Mouse (Mus musculus) embryonic facial prominence, embryonic 13.5 days (tissue): ENCODE measurements at regions not wholly inside any gene's neighbourhood (a gene's known extent, or its start where the extent isn't known, plus 50 kb on each side); places are given as distances from the start of the nearest gene placed in this dataset.
A peak's percentile ranks its signal among the peaks of the same experiment; 100 is the strongest.
"Not testable (repeated sequence)": the region's sequence is repeated elsewhere in the genome, so short reads cannot be mapped to it uniquely, and the experiment has no call there.

Experiments used
- ATAC-seq: fragments of 200-750 bp; cut with Nextera tagmentation; 2 replicates; pipeline ENCODE4 v1.8.0; 2017; ENCODE audit warnings: low read depth; ENCODE audit not compliant: insufficient number of reproducible peaks, insufficient read depth, low FRiP score, low TSS enrichment
- H3K27ac ChIP-seq: fragments of 300-500 bp; sonication (generic); 2 replicates; pipeline ENCODE4 v1.5.1; 2015; ENCODE audit warnings: moderate library complexity, mild to moderate bottlenecking, inconsistent platforms
- H3K27me3 ChIP-seq: fragments of 300-500 bp; sonication (generic); 2 replicates; pipeline ENCODE4 v1.6.1; 2015; ENCODE audit warnings: mild to moderate bottlenecking, inconsistent platforms
- H3K36me3 ChIP-seq: fragments of 300-500 bp; sonication (generic); 2 replicates; pipeline ENCODE4 v1.6.1; 2015; ENCODE audit warnings: mild to moderate bottlenecking, inconsistent platforms
- H3K4me1 ChIP-seq: fragments of 300-500 bp; sonication (generic); 2 replicates; pipeline ENCODE4 v1.6.1; 2015; ENCODE audit warnings: inconsistent platforms
- H3K4me2 ChIP-seq: fragments of 300-500 bp; sonication (generic); 2 replicates; pipeline ENCODE4 v1.6.1; 2015; ENCODE audit warnings: moderate library complexity, mild to moderate bottlenecking, inconsistent platforms
- H3K4me3 ChIP-seq: fragments of 300-500 bp; sonication (generic); 2 replicates; pipeline ENCODE4 v1.5.1; 2015; ENCODE audit warnings: mild to moderate bottlenecking, inconsistent platforms
- H3K9ac ChIP-seq: fragments of 300-500 bp; sonication (generic); 2 replicates; pipeline ENCODE4 v1.6.1; 2015; ENCODE audit warnings: mild to moderate bottlenecking, inconsistent platforms
- H3K9me3 ChIP-seq: fragments of 300-500 bp; sonication (generic); 2 replicates; pipeline ENCODE4 v1.6.1; 2016; ENCODE audit warnings: inconsistent platforms
- WGBS: fragments of 180-500 bp; shearing (Covaris S2); methylation state at CpG from one replicate; pipeline ENCODE4 v1.1.7; 2015; ENCODE audit warnings: mixed read lengths; 5-methylcytosine and 5-hydroxymethylcytosine counted together

GRCm38 (mm10) chr3:98968811-98969210, 75.8 kb upstream of the Hao2 start:
- Histone ChIP-seq H3K9me3 (0 out of 2 replicates have a peak, but pooled peaks cover 6% of the 10 kb centered on the region), H3K27me3 (no peaks in the 10 kb centered on the region), H3K27ac (no peak overlapping the region; the same call in 1 of the 2 replicates), H3K4me2 (no peak overlapping the region), H3K36me3 (no peaks in the 10 kb centered on the region), H3K9ac (no peak overlapping the region), H3K4me3 (no peak overlapping the region), H3K4me1 (peaks cover 6% of the 10 kb centered on the region)
- 9% methylated on average over 4 of the region's 4 CpGs for WGBS
- no peak for ATAC-seq

DNA sequence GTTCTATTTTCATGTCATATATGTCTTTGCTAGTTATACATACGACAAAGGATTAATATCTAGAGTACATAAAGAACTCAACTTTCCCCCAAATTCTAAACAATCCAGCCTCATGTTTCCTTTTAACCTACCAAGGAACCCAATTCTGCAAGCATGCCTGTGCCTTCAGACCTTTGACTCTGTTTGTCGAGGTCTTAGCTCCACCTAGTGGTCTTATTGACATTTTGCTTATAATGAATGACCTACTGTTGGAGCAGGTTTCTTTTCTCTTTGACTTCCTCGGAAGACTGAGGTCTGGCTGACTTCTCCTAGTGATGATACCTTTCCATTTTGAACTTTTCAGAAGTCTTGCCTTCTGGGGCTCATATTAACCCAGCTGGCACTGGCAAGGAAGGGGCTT, 82.7 kb upstream of the Hao2 start:
- Histone ChIP-seq H3K9me3 (no peaks in the 10 kb centered on the region), H3K27me3 (no peaks in the 10 kb centered on the region), H3K27ac (no peak overlapping the region), H3K36me3 (no peaks in the 10 kb centered on the region), H3K4me1 (no peaks in the 10 kb centered on the region), H3K9ac (no peak overlapping the region), H3K4me3 (no peak overlapping the region), H3K4me2 (no peak overlapping the region)
- ATAC-seq: no peak
- 6% methylated on average over 3 of the region's 3 CpGs for WGBS

DNA sequence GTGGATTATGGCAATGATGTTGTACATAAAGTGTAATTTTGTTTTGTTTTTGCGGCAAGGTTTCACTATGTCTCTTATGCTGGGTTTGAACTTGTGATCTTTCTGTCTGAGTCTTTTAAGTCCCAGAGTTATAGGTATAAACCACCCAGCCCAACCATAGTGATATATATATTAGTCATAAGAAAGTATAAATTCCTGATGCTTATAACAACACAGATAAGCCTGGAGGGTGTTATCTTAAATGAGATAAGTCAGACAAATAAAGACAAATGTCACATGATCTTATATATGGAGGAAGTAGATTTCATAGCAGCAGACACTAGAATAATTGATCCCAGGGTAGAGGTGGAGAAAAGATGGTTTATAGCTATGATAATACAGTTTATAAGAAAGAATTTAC, 89.7 kb upstream of the Hao2 start:
- 93% methylated on average over 1 of the region's 1 CpGs for WGBS
- Histone ChIP-seq H3K9ac (no peak overlapping the region), H3K4me1 (no peaks in the 10 kb centered on the region), H3K27ac (no peak overlapping the region), H3K4me2 (no peak overlapping the region), H3K4me3 (no peak overlapping the region), H3K27me3 (no peaks in the 10 kb centered on the region), H3K36me3 (no peaks in the 10 kb centered on the region), H3K9me3 (no peaks in the 10 kb centered on the region)
- no peak for ATAC-seq

DNA sequence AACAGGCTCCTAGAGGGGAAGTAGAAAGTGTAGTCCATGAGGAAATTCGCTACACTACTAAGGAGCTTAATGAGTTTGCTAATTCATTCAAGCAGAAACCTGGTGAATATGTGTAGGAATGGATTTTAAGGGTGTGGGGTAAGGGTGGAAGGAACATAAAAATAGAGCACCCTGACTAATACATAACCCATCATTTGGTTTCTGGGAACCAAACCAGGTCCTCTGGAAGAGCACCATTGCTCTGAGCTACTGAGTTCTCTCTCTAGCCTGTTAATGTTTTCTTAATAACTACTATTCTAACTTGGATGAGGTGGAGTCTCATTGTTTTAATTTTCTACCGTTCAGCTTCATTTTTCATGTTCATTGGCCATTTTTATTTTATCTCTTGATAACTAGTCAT, 94.2 kb upstream of the Hao2 start:
- 73% methylated on average over 2 of the region's 2 CpGs for WGBS
- H3K9me3 ChIP-seq, H3K4me2 ChIP-seq, H3K36me3 ChIP-seq, H3K27me3 ChIP-seq, H3K9ac ChIP-seq, H3K27ac ChIP-seq, ATAC-seq, H3K4me3 ChIP-seq: not testable (repeated sequence)
- H3K4me1 ChIP-seq: peaks cover 17% of the 10 kb centered on the region

DNA sequence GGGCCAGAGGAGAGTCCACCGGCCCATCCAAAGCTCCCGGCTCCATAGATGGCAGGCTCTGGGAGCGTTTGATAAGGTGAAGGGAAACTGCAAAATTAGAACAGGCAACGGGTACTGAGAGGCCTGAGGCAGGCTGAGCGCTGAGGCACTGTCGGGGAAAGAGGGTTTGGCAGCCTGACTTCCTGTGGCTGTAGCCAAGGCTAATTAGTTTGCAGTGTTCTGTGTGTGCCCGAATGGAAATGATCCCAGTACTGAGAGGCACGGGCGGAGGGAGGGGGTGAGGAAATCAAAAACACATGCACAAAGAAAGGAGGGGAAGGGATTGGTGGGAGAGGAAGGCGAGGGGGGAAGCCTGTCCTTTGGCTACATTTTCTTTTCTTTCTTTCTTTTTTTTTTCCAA, 97.8 kb upstream of the Hao2 start:
- peak overlapping the region; percentile 86 for H3K27ac ChIP-seq
- peak overlapping the region; percentile 50 for H3K4me2 ChIP-seq
- H3K9ac ChIP-seq: no peak overlapping the region
- 9% methylated on average over 10 of the region's 10 CpGs for WGBS
- ATAC-seq: peak; percentile 89
- no peaks in the 10 kb centered on the region for H3K36me3 ChIP-seq
- H3K4me1 ChIP-seq: peaks cover 17% of the 10 kb centered on the region
- H3K4me3 ChIP-seq: 0 out of 2 replicates have a peak overlapping the region, but pooled peaks have one; percentile 12
- 0 out of 2 replicates have a peak, but pooled peaks cover 2% of the 10 kb centered on the region for H3K9me3 ChIP-seq
- H3K27me3 ChIP-seq: no peaks in the 10 kb centered on the region

DNA sequence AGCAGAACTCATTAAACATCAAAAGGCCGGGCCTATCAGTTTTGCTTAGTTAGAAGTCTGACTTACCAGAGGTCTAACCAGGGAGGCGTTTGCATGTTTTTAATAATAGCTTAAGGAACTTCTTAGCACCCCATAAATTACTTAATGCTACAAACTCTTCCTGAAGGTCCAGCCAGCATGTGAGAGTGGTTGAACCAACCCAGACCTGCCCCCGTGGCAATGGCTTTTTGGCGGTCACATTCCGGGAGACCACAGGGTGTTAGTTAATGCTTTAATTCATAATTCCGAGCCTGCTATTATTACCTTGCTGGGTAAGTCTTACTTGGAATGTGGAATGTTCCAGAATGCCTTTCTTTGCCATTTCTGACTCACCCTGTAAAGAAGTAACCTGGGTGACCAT, 98.2 kb upstream of the Hao2 start:
- WGBS: 26% methylated on average over 6 of the region's 6 CpGs
- peak overlapping the region; percentile 86; the same call in 1 of the 2 replicates for H3K27ac ChIP-seq
- no peak overlapping the region for H3K4me3 ChIP-seq
- no peaks in the 10 kb centered on the region for H3K27me3 ChIP-seq
- peaks cover 17% of the 10 kb centered on the region for H3K4me1 ChIP-seq
- 0 out of 2 replicates have a peak, but pooled peaks cover 5% of the 10 kb centered on the region for H3K9me3 ChIP-seq
- H3K9ac ChIP-seq: no peak overlapping the region
- peak overlapping the region; percentile 50 for H3K4me2 ChIP-seq
- ATAC-seq: no peak
- H3K36me3 ChIP-seq: no peaks in the 10 kb centered on the region

DNA sequence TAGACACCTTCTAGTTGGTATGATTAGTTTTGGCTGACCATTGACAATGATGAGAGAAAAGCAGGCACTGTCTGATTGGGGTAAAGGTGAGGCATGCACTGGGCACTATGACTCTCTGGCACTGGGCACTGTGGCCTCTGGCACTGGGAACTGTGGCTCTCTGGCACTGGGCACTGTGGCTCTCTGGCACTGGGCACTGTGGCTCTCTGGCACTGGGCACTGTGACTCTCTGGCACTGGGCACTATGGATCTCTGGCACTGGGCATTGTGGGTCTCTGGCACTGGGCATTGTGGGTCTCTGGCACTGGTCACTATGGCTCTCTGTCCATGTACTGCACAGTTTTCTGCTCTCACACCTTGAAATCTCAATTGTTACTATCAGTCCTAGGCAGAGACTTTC, 101.0 kb upstream of the Hao2 start:
- no peaks in the 10 kb centered on the region for H3K27me3 ChIP-seq
- no peaks in the 10 kb centered on the region for H3K36me3 ChIP-seq
- H3K9ac ChIP-seq: no peak overlapping the region
- H3K4me3 ChIP-seq: no peak overlapping the region
- no peak overlapping the region for H3K27ac ChIP-seq
- H3K9me3 ChIP-seq: 0 out of 2 replicates have a peak, but pooled peaks cover 5% of the 10 kb centered on the region
- peaks cover 17% of the 10 kb centered on the region for H3K4me1 ChIP-seq
- no peak overlapping the region for H3K4me2 ChIP-seq
- no peak for ATAC-seq

DNA sequence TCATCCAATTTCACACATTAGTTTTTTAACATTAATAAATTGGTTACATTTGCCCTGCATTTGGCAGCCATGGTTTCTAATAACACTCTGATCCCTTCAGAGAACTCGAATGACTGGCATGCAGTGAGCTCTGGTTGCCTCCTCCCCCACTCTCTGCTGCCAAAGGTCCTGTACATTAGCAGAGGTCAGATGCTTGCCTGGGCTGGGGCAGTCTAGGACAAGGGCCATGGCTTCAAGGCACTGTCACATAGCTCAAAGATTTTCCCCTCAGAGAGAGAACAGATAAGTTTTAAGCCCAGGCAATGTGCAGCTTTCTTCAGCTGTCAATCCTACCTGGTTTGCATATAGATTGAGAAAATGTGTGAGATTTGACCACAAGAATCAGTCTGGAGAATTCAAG, 110.2 kb upstream of the Wars2 start:
- ATAC-seq: no peak
- Histone ChIP-seq H3K4me3 (no peak overlapping the region), H3K27me3 (no peaks in the 10 kb centered on the region), H3K9ac (no peak overlapping the region), H3K9me3 (no peaks in the 10 kb centered on the region), H3K27ac (no peak overlapping the region), H3K4me2 (no peak overlapping the region), H3K36me3 (no peaks in the 10 kb centered on the region), H3K4me1 (peaks cover 10% of the 10 kb centered on the region)
- WGBS: 3% methylated on average over 1 of the region's 1 CpGs

- no peak for ATAC-seq
- H3K36me3 ChIP-seq: no peaks in the 10 kb centered on the region
- H3K27ac ChIP-seq: no peak overlapping the region
- 74% methylated on average over 6 of the region's 6 CpGs for WGBS
- H3K4me3 ChIP-seq: no peak overlapping the region
- no peaks in the 10 kb centered on the region for H3K9me3 ChIP-seq
- H3K27me3 ChIP-seq: no peaks in the 10 kb centered on the region
- peaks cover 3% of the 10 kb centered on the region for H3K4me1 ChIP-seq
- H3K9ac ChIP-seq: no peak overlapping the region
- no peak overlapping the region for H3K4me2 ChIP-seq
These were observed 94.7 kb upstream of the Wars2 start for GRCm38 (mm10) chr3:99046190-99046589.

DNA sequence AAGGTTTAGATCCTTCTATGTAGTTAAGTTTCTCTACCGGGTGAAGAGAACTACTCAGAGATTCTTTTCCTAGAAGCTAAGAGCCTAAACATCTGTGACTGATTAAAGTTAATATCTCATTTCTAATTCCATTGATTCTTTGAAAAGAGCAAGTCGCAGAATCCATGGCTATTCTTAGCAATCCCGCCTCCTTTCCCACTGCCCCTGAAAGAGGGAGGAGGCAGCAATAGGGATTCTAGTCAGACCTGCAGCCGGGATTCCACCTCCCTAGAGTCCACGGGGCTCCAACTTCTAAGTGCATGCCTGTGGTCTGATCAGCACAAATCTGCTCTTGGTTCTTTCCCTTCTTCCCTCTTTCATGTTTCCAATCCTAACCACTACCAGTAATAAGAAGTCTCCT, 93.7 kb upstream of the Wars2 start:
- 28% methylated on average over 5 of the region's 5 CpGs for WGBS
- Histone ChIP-seq H3K9me3 (no peaks in the 10 kb centered on the region), H3K4me2 (no peak overlapping the region), H3K4me1 (peaks cover 7% of the 10 kb centered on the region), H3K27ac (no peak overlapping the region), H3K36me3 (no peaks in the 10 kb centered on the region), H3K27me3 (no peaks in the 10 kb centered on the region), H3K9ac (no peak overlapping the region), H3K4me3 (no peak overlapping the region)
- ATAC-seq: no peak

GRCm38 (mm10) chr3:99049305-99049704, 91.6 kb upstream of the Wars2 start:
- Histone ChIP-seq H3K9me3 (no peaks in the 10 kb centered on the region), H3K27ac (no peak overlapping the region), H3K4me2 (no peak overlapping the region), H3K4me3 (no peak overlapping the region), H3K4me1 (peaks cover 18% of the 10 kb centered on the region), H3K27me3 (no peaks in the 10 kb centered on the region), H3K36me3 (no peaks in the 10 kb centered on the region), H3K9ac (no peak overlapping the region)
- WGBS: 52% methylated on average over 2 of the region's 2 CpGs
- ATAC-seq: no peak

DNA sequence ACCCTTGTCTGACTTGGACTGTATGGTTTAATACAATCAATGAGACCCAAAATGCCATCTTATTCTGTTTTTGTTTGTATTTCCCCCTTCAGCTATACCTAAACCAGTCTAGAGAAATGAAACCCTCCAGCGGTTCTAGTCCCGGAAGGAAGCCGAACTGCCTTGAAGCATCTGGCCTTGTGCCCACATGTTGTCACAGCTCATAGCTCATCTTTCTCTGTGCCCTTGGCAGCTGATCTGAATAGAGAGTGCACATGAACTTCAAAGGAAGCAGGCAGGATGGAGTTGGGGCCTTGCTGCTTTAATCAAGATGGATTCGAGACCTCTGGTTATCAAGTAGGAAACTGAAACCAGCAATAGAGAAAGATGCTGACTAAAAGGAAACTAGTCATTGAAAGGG, 88.7 kb upstream of the Wars2 start:
- no peaks in the 10 kb centered on the region for H3K27me3 ChIP-seq
- H3K36me3 ChIP-seq: no peaks in the 10 kb centered on the region
- no peak for ATAC-seq
- H3K4me2 ChIP-seq: no peak overlapping the region
- H3K4me3 ChIP-seq: no peak overlapping the region
- H3K27ac ChIP-seq: peak overlapping the region; percentile 39; the same call in 1 of the 2 replicates
- no peaks in the 10 kb centered on the region for H3K9me3 ChIP-seq
- H3K4me1 ChIP-seq: peaks cover 15% of the 10 kb centered on the region; the same call in 1 of the 2 replicates
- no peak overlapping the region for H3K9ac ChIP-seq
- 37% methylated on average over 4 of the region's 4 CpGs for WGBS

- no peak for ATAC-seq
- Histone ChIP-seq H3K4me2 (no peak overlapping the region), H3K27me3 (no peaks in the 10 kb centered on the region), H3K4me1 (no peaks in the 10 kb centered on the region), H3K36me3 (no peaks in the 10 kb centered on the region), H3K4me3 (no peak overlapping the region), H3K9me3 (no peaks in the 10 kb centered on the region), H3K27ac (no peak overlapping the region), H3K9ac (no peak overlapping the region)
- 79% methylated on average over 3 of the region's 3 CpGs for WGBS
These were observed 73.7 kb upstream of the Wars2 start for GRCm38 (mm10) chr3:99067168-99067567.
